Comparison of ENCODE assay signal across 8 mouse cellular contexts in genomic region chr15:98675634-98676250, GRCm38 (mm10). TPM values are rescaled to one million over a fixed set of nuclear protein-coding genes. Genes with fewer than 3 reads are reported as not detected.
A peak's percentile ranks its signal among the peaks of the same experiment; 100 is the strongest.
DNase-seq lines count a peak whose midpoint lies in the region; ATAC-seq and TF ChIP-seq lines count a peak whose summit lies in the region.

No protein-coding gene starts in this region.

- no peak for TF ChIP-seq CTCF in bone marrow, adult 2 months (IDR thresholded peaks at IDR 0.05; ENCODE audit: control insufficient read depth, insufficient read depth, low read length)

- H3K27me3 ChIP-seq in kidney, embryonic 15.5 days: peaks cover 60% of the 10 kb centered on the region
- no peaks in the 10 kb centered on the region for H3K27me3 ChIP-seq in forebrain, embryonic 14.5 days (replicated peaks; ENCODE audit: control insufficient read depth, insufficient read depth, low read length)
- H3K27me3 ChIP-seq in midbrain, embryonic 12.5 days: peaks cover 30% of the 10 kb centered on the region

- no peak for ATAC-seq in kidney, embryonic 15.5 days (replicated peaks; ENCODE audit: low FRiP score)
- ATAC-seq in forebrain, embryonic 14.5 days: no peak
- ATAC-seq in midbrain, embryonic 12.5 days (ENCODE audit: low FRiP score, low read depth): no peak
- ATAC-seq in erythroid progenitor cell, adult 5-6 weeks (replicated peaks; ENCODE audit: low FRiP score, poor library complexity, severe bottlenecking): no peak

- peaks cover 34% of the 10 kb centered on the region for H3K4me1 ChIP-seq in kidney, embryonic 15.5 days
- peaks cover 3% of the 10 kb centered on the region; the same call in 1 of the 2 replicates for H3K4me1 ChIP-seq in bone marrow, adult 2 months (ENCODE audit: control insufficient read depth, insufficient read depth, low read length)
- peaks cover 30% of the 10 kb centered on the region for H3K4me1 ChIP-seq in forebrain, embryonic 14.5 days (ENCODE audit: control insufficient read depth, insufficient read depth, low read length)
- peaks cover 44% of the 10 kb centered on the region for H3K4me1 ChIP-seq in midbrain, embryonic 12.5 days

- no peaks in the 10 kb centered on the region for H3K36me3 ChIP-seq in kidney, embryonic 15.5 days
- no peaks in the 10 kb centered on the region for H3K36me3 ChIP-seq in forebrain, embryonic 14.5 days (ENCODE audit: control insufficient read depth, insufficient read depth, low read length)
- peaks cover 11% of the 10 kb centered on the region; the same call in 1 of the 2 replicates for H3K36me3 ChIP-seq in midbrain, embryonic 12.5 days

- 3% methylated on average over 14 of the region's 14 CpGs for WGBS in kidney, embryonic 15.5 days
- 12% methylated on average over 14 of the region's 14 CpGs for WGBS in bone marrow, adult 2 months
- 7% methylated on average over 14 of the region's 14 CpGs for WGBS in forebrain, embryonic 14.5 days
- 7% methylated on average over 14 of the region's 14 CpGs for WGBS in midbrain, embryonic 12.5 days

- peak overlapping the region; percentile 70 for H3K4me2 ChIP-seq in kidney, embryonic 15.5 days
- peak overlapping the region; percentile 84 for H3K4me2 ChIP-seq in forebrain, embryonic 14.5 days (ENCODE audit: low read length)
- peak overlapping the region; percentile 99 for H3K4me2 ChIP-seq in midbrain, embryonic 12.5 days (replicated peaks)

- peak overlapping the region; percentile 38 for H3K4me3 ChIP-seq in kidney, embryonic 15.5 days (replicated peaks)
- H3K4me3 ChIP-seq in bone marrow, adult 2 months (replicated peaks; ENCODE audit: control insufficient read depth, low read depth, low read length): peak overlapping the region; percentile 23
- peak overlapping the region; percentile 37 for H3K4me3 ChIP-seq in forebrain, embryonic 14.5 days (ENCODE audit: low read depth, low read length)
- H3K4me3 ChIP-seq in midbrain, embryonic 12.5 days: peak overlapping the region; percentile 56

- no peak overlapping the region for H3K9ac ChIP-seq in kidney, embryonic 15.5 days
- H3K9ac ChIP-seq in forebrain, embryonic 14.5 days (ENCODE audit: low read length): peak overlapping the region; percentile 56
- peak overlapping the region; percentile 56 for H3K9ac ChIP-seq in midbrain, embryonic 12.5 days (replicated peaks)

- H3K27ac ChIP-seq in kidney, embryonic 15.5 days: no peak overlapping the region
- no peak overlapping the region for H3K27ac ChIP-seq in bone marrow, adult 2 months (ENCODE audit: control insufficient read depth, insufficient read depth, low read depth, low read length, poor library complexity)
- H3K27ac ChIP-seq in forebrain, embryonic 14.5 days (ENCODE audit: low read depth, low read length): 0 out of 2 replicates have a peak overlapping the region, but pooled peaks have one; percentile 65
- H3K27ac ChIP-seq in midbrain, embryonic 12.5 days (replicated peaks): peak overlapping the region; percentile 72

- no peak for TF ChIP-seq POLR2A in bone marrow, adult 2 months (IDR thresholded peaks at IDR 0.05; ENCODE audit: borderline replicate concordance, control insufficient read depth, low read depth, low read length)

- no peak for DNase-seq in kidney, adult 18-20 months
- DNase-seq in forebrain, embryonic 14.5 days (ENCODE audit: low spot score): peak; percentile 23
- no peak for DNase-seq in adipocyte (ENCODE audit: low spot score)
- no peak for DNase-seq in left cerebral cortex, adult 18-20 months (ENCODE audit: low spot score in 2 of 2)

- no peaks in the 10 kb centered on the region for H3K9me3 ChIP-seq in kidney, embryonic 15.5 days (replicated peaks)
- no peaks in the 10 kb centered on the region for H3K9me3 ChIP-seq in forebrain, embryonic 14.5 days (replicated peaks; ENCODE audit: control insufficient read depth, low read length)
- H3K9me3 ChIP-seq in midbrain, embryonic 12.5 days: no peaks in the 10 kb centered on the region

RNA-seq across cellular contexts. Expression of gene Rnd1, which starts 1.5 kb away (rescaled TPM):
- 0.62 and 0.99 TPM in 2 replicates for polyA plus RNA-seq in kidney, embryonic 15.5 days (2015; fragmentation: Nextera tagmentation; extraction: Ambion mirVana)
- polyA plus RNA-seq in bone marrow, adult 2 months (2011; ENCODE audit: insufficient read depth, insufficient read length, low replicate concordance, missing spikeins): 1.8 and 2.3 TPM in 2 replicates
- polyA plus RNA-seq in forebrain, embryonic 14.5 days (2014; fragmentation: Nextera tagmentation; extraction: Ambion mirVana): 6.3 and 6.8 TPM in 2 replicates
- polyA plus RNA-seq in midbrain, embryonic 12.5 days (2016; fragmentation: Nextera tagmentation; extraction: Ambion mirVana): 8.0 and 8.3 TPM in 2 replicates
- total RNA-seq in erythroid progenitor cell, adult 5-6 weeks (2015; ENCODE audit: low replicate concordance): 0.36 TPM in 1 of 2 replicates, not detected in the other
- not detected in 2 replicates for total RNA-seq in erythroid progenitor cell, adult 5-6 weeks (2017; ENCODE audit: low replicate concordance)
- total RNA-seq in left cerebral cortex, adult 18-20 months (2021): 10 to 100 TPM; 24.4 to 30.7 TPM

RNA-seq across cellular contexts. Expression of gene Ddx23, which starts 13.0 kb away (rescaled TPM):
- polyA plus RNA-seq in kidney, embryonic 15.5 days (2015; fragmentation: Nextera tagmentation; extraction: Ambion mirVana): 23.1 and 23.7 TPM in 2 replicates
- 52.3 and 81.0 TPM in 2 replicates for polyA plus RNA-seq in bone marrow, adult 2 months (2011; ENCODE audit: insufficient read depth, insufficient read length, low replicate concordance, missing spikeins)
- 18.2 and 24.3 TPM in 2 replicates for polyA plus RNA-seq in forebrain, embryonic 14.5 days (2014; fragmentation: Nextera tagmentation; extraction: Ambion mirVana)
- 24.4 and 29.3 TPM in 2 replicates for polyA plus RNA-seq in midbrain, embryonic 12.5 days (2016; fragmentation: Nextera tagmentation; extraction: Ambion mirVana)
- 24.5 and 26.0 TPM in 2 replicates for total RNA-seq in erythroid progenitor cell, adult 5-6 weeks (2015; ENCODE audit: low replicate concordance)
- 49.9 and 91.9 TPM in 2 replicates for total RNA-seq in erythroid progenitor cell, adult 5-6 weeks (2017; ENCODE audit: low replicate concordance)
- 10 to 100 TPM; 86.9 to 90.6 TPM for total RNA-seq in left cerebral cortex, adult 18-20 months (2021)

RNA-seq across cellular contexts. Expression of gene Ccdc65, which starts 32.3 kb away (rescaled TPM):
- polyA plus RNA-seq in kidney, embryonic 15.5 days (2015; fragmentation: Nextera tagmentation; extraction: Ambion mirVana): 0.73 and 1.1 TPM in 2 replicates
- not detected in 2 replicates for polyA plus RNA-seq in bone marrow, adult 2 months (2011; ENCODE audit: insufficient read depth, insufficient read length, low replicate concordance, missing spikeins)
- 3.2 and 3.3 TPM in 2 replicates for polyA plus RNA-seq in forebrain, embryonic 14.5 days (2014; fragmentation: Nextera tagmentation; extraction: Ambion mirVana)
- 0.87 and 1.8 TPM in 2 replicates for polyA plus RNA-seq in midbrain, embryonic 12.5 days (2016; fragmentation: Nextera tagmentation; extraction: Ambion mirVana)
- not detected in 2 replicates for total RNA-seq in erythroid progenitor cell, adult 5-6 weeks (2015; ENCODE audit: low replicate concordance)
- not detected in 2 replicates for total RNA-seq in erythroid progenitor cell, adult 5-6 weeks (2017; ENCODE audit: low replicate concordance)
- total RNA-seq in left cerebral cortex, adult 18-20 months (2021): 10 to 100 TPM in 1 of 2 experiments, 1 to 10 TPM in 1; 9.5 to 10.5 TPM

RNA-seq across cellular contexts. Expression of gene Cacnb3, which starts 45.1 kb away (rescaled TPM):
- polyA plus RNA-seq in kidney, embryonic 15.5 days (2015; fragmentation: Nextera tagmentation; extraction: Ambion mirVana): 29.8 and 36.6 TPM in 2 replicates
- 0.70 and 1.8 TPM in 2 replicates for polyA plus RNA-seq in bone marrow, adult 2 months (2011; ENCODE audit: insufficient read depth, insufficient read length, low replicate concordance, missing spikeins)
- polyA plus RNA-seq in forebrain, embryonic 14.5 days (2014; fragmentation: Nextera tagmentation; extraction: Ambion mirVana): 75.9 and 95.4 TPM in 2 replicates
- 86.2 and 99.6 TPM in 2 replicates for polyA plus RNA-seq in midbrain, embryonic 12.5 days (2016; fragmentation: Nextera tagmentation; extraction: Ambion mirVana)
- not detected in 2 replicates for total RNA-seq in erythroid progenitor cell, adult 5-6 weeks (2015; ENCODE audit: low replicate concordance)
- total RNA-seq in erythroid progenitor cell, adult 5-6 weeks (2017; ENCODE audit: low replicate concordance): 0.77 TPM in 1 of 2 replicates, not detected in the other
- total RNA-seq in left cerebral cortex, adult 18-20 months (2021): 100 to 1,000 TPM; 267 to 278 TPM

RNA-seq across cellular contexts. Expression of gene Fkbp11, which starts 52.3 kb away (rescaled TPM):
- 40.3 and 40.5 TPM in 2 replicates for polyA plus RNA-seq in kidney, embryonic 15.5 days (2015; fragmentation: Nextera tagmentation; extraction: Ambion mirVana)
- polyA plus RNA-seq in bone marrow, adult 2 months (2011; ENCODE audit: insufficient read depth, insufficient read length, low replicate concordance, missing spikeins): 0.74 TPM in 1 of 2 replicates, not detected in the other
- polyA plus RNA-seq in forebrain, embryonic 14.5 days (2014; fragmentation: Nextera tagmentation; extraction: Ambion mirVana): 2.6 and 3.8 TPM in 2 replicates
- 5.7 and 9.2 TPM in 2 replicates for polyA plus RNA-seq in midbrain, embryonic 12.5 days (2016; fragmentation: Nextera tagmentation; extraction: Ambion mirVana)
- total RNA-seq in erythroid progenitor cell, adult 5-6 weeks (2015; ENCODE audit: low replicate concordance): 2.5 TPM in 1 of 2 replicates, not detected in the other
- total RNA-seq in erythroid progenitor cell, adult 5-6 weeks (2017; ENCODE audit: low replicate concordance): 1.4 TPM in 1 of 2 replicates, not detected in the other
- total RNA-seq in left cerebral cortex, adult 18-20 months (2021): 1 to 10 TPM; 1.9 to 2.6 TPM

Comparison
In these comparisons a context has a peak if more than half of its experiments do, and no peak if none do; other contexts are left out.
1. H3K27ac ChIP-seq: peak in forebrain, embryonic 14.5 days (single experiment) and midbrain, embryonic 12.5 days (single experiment); none in kidney, embryonic 15.5 days (single experiment) and bone marrow, adult 2 months (single experiment).
2. Peak in every context shown above with its lines, with median percentiles within 50 percentile points of each other: H3K4me2 ChIP-seq and H3K4me3 ChIP-seq.